Mouse (Mus musculus): ENCODE measurements around the gene Perp. TPM values are rescaled to one million over a fixed set of nuclear protein-coding genes. Genes with fewer than 3 reads are reported as not detected.

Gene Perp
- polyA plus RNA-seq (2016; fragmentation: Nextera tagmentation; extraction: Ambion mirVana) = 7.1 and 7.5 TPM in 2 replicates

DNA sequence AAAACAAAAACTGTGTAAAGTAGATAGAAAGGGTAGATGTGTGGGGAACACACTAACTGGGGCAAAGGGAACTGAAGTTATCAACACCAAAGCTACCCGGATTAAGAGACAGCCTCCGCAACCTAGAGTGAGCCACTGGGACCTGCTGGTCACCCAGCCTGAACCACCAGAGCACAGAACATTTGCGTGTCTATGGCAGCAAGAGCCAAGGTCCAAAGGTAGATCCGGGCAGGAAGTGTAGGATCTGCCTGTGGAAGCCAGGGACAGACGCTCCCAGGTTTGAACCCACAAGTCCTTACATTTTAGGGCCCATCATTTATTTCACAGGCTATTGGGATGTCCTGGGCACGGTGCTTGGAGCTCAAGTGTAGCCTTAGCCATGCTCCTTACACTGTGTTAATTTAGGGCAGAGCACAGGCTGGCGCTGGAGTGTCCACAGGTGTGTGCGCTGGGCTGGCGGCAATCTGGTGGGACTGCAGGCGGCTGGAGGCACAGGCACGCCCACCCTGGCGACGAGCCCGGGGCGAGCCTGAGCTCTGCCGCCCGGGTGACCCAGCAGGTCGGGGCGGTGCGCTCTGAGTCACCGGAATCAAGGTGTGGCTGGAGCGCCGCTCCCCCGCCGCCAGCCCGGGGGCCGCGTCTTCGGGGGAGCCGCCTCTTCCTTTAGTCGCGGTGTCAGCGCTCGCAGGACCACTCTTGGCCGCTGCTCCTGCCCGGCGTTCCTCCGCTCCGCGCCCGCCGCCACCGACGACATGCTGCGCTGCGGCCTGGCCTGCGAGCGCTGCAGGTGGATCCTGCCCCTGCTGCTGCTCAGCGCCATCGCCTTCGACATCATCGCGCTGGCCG lies at the start of gene Perp:
TSS of gene Perp (plus strand) at position 580 of the 846 bp plus-strand sequence.
- peak within 1 kb of the TSS; percentile 56; the same call in 1 of the 2 replicates for H3K9ac ChIP-seq
- peak within 1 kb of the TSS; percentile 62 for H3K4me3 ChIP-seq
- H3K4me2 ChIP-seq = peak within 1 kb of the TSS; percentile 92
- peaks cover 32% of the 10 kb centered on the region for H3K27me3 ChIP-seq (replicated peaks)
- no peak within 1 kb of the TSS for H3K27ac ChIP-seq
- 4% methylated on average over 54 of the region's 54 CpGs for WGBS (ENCODE audit: insufficient replicate concordance)
- peaks cover 17% of the 10 kb centered on the region; the same call in 1 of the 2 replicates for H3K4me1 ChIP-seq
- no peaks in the 10 kb centered on the region for H3K36me3 ChIP-seq
- H3K9me3 ChIP-seq (replicated peaks) = no peaks in the 10 kb centered on the region
- ATAC-seq = peak; percentile 83

GRCm38 (mm10) chr10:18811751-18812150 lies 33.1 kb upstream of the Perp start:
- H3K4me2 ChIP-seq = no peak overlapping the region
- no peaks in the 10 kb centered on the region for H3K36me3 ChIP-seq
- H3K4me3 ChIP-seq = no peak overlapping the region
- no peaks in the 10 kb centered on the region for H3K4me1 ChIP-seq
- ATAC-seq = no peak
- WGBS (ENCODE audit: insufficient replicate concordance) = 61% methylated on average over 2 of the region's 2 CpGs
- H3K9me3 ChIP-seq (replicated peaks) = no peaks in the 10 kb centered on the region
- H3K9ac ChIP-seq = no peak overlapping the region
- no peaks in the 10 kb centered on the region for H3K27me3 ChIP-seq (replicated peaks)
- no peak overlapping the region for H3K27ac ChIP-seq

DNA sequence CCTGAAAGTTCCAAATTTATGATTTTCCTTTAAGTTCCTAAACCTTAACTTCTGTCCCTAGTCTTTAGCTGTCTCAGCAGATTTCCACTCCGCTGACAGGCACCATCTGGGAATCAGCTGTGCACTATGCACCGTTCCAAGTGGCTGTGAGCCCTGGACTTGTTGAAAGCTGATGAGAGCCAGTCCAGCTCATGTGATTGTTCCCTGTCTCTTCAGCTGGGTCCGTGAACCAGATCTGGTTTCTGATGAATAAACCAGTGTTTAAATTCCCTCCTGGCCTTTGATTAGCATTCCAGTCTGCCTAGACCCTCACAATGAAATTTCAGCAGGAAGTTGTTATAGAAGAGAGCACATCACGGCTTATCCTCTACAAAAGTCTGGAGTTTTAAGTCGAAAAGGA lies 28.3 kb upstream of the Perp start:
- Histone ChIP-seq H3K4me2 (no peak overlapping the region), H3K4me1 (no peaks in the 10 kb centered on the region), H3K4me3 (no peak overlapping the region), H3K9me3 (replicated peaks) (no peaks in the 10 kb centered on the region), H3K9ac (no peak overlapping the region), H3K27me3 (replicated peaks) (no peaks in the 10 kb centered on the region), H3K27ac (no peak overlapping the region), H3K36me3 (no peaks in the 10 kb centered on the region)
- no peak for ATAC-seq
- 72% methylated on average over 5 of the region's 5 CpGs for WGBS (ENCODE audit: insufficient replicate concordance)

DNA sequence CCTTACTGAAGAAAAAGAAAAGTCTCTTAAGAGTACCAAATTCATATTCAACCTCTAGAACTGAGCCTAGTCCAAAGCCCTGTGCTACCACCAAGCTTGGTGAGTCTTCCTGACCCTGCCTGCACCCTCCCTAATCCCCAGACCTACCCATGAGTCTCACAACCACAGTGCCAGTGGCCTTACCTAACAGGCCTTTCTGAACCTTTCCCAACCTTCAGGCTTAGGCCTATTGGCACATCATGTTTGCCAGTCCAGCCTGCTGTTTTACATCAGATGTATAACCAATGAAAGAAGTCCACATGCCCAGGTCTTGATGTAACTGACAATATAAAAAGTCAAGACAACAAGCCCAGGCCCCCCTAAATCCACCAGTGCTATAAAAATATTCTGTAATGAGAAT lies 19.7 kb upstream of the Perp start:
- Histone ChIP-seq H3K27ac (no peak overlapping the region), H3K27me3 (replicated peaks) (no peaks in the 10 kb centered on the region), H3K4me2 (no peak overlapping the region), H3K9me3 (replicated peaks) (no peaks in the 10 kb centered on the region), H3K36me3 (no peaks in the 10 kb centered on the region), H3K4me3 (no peak overlapping the region), H3K9ac (no peak overlapping the region), H3K4me1 (no peaks in the 10 kb centered on the region)
- no peak for ATAC-seq

GRCm38 (mm10) chr10:18826107-18826506 lies 18.7 kb upstream of the Perp start:
- no peak overlapping the region for H3K4me3 ChIP-seq
- no peak for ATAC-seq
- no peaks in the 10 kb centered on the region for H3K27me3 ChIP-seq (replicated peaks)
- no peak overlapping the region for H3K4me2 ChIP-seq
- no peaks in the 10 kb centered on the region for H3K36me3 ChIP-seq
- H3K9ac ChIP-seq = no peak overlapping the region
- no peak overlapping the region for H3K27ac ChIP-seq
- H3K4me1 ChIP-seq = no peaks in the 10 kb centered on the region
- 43% methylated on average over 2 of the region's 2 CpGs for WGBS (ENCODE audit: insufficient replicate concordance)
- no peaks in the 10 kb centered on the region for H3K9me3 ChIP-seq (replicated peaks)

- 38% methylated on average over 2 of the region's 2 CpGs for WGBS (ENCODE audit: insufficient replicate concordance)
- Histone ChIP-seq H3K4me3 (no peak overlapping the region), H3K9me3 (replicated peaks) (no peaks in the 10 kb centered on the region), H3K27me3 (replicated peaks) (no peaks in the 10 kb centered on the region), H3K9ac (no peak overlapping the region), H3K4me1 (no peaks in the 10 kb centered on the region), H3K4me2 (no peak overlapping the region), H3K36me3 (no peaks in the 10 kb centered on the region), H3K27ac (no peak overlapping the region)
- ATAC-seq = no peak
Observed at GRCm38 (mm10) chr10:18827936-18828335, 16.9 kb upstream of the Perp start.

DNA sequence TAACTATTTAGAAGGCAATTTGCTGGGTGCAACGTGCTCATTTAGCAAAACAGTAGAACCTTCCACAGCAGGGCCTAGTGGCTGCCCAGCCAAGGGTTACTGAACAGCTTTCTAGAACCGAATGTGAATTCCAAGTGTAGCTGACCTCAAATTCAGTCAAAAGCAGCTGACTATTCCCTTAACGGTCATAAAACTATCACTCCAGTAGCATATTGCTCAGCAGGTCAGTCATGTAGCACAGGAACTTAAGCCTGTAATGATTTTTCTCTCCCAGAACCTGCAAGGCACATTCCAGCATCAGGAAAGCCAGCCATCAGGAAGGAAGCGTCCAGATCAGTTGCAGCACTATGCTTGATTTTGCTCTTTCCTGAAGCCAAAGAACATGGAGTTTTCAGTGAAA lies 14.5 kb upstream of the Perp start:
- H3K4me3 ChIP-seq = no peak overlapping the region
- no peaks in the 10 kb centered on the region for H3K27me3 ChIP-seq (replicated peaks)
- H3K4me1 ChIP-seq = no peaks in the 10 kb centered on the region
- no peak for ATAC-seq
- H3K9me3 ChIP-seq (replicated peaks) = no peaks in the 10 kb centered on the region
- H3K27ac ChIP-seq = no peak overlapping the region
- H3K4me2 ChIP-seq = no peak overlapping the region
- no peaks in the 10 kb centered on the region for H3K36me3 ChIP-seq
- WGBS (ENCODE audit: insufficient replicate concordance) = 63% methylated on average over 4 of the region's 4 CpGs
- no peak overlapping the region for H3K9ac ChIP-seq

DNA sequence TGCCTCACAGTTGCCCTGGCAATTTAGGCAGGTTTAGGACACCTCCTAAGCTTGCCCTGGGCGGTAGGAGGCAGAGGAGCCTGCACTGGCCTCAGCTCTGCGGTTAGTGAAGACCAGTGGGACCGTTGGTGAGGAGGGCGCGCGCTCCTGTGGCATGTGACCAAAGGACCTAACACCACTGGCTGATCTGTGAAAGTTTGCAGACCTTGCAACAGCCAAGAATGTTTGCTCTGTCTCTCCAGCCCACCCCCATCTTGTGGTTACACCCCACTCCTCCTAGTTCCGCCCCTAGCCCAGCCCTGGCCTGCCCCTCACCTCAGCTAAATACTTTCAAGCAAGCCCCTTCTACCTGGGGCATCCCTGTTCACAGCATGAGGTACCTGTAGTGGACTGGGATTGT lies 13.0 kb upstream of the Perp start:
- Histone ChIP-seq H3K9ac (no peak overlapping the region), H3K9me3 (replicated peaks) (no peaks in the 10 kb centered on the region), H3K27me3 (replicated peaks) (no peaks in the 10 kb centered on the region), H3K4me2 (peak overlapping the region; percentile 21; the same call in 1 of the 2 replicates), H3K36me3 (no peaks in the 10 kb centered on the region), H3K27ac (no peak overlapping the region), H3K4me1 (no peaks in the 10 kb centered on the region), H3K4me3 (no peak overlapping the region)
- 24% methylated on average over 7 of the region's 7 CpGs for WGBS (ENCODE audit: insufficient replicate concordance)
- ATAC-seq = 0 out of 2 replicates have a peak, but pooled peaks have one; percentile 44

DNA sequence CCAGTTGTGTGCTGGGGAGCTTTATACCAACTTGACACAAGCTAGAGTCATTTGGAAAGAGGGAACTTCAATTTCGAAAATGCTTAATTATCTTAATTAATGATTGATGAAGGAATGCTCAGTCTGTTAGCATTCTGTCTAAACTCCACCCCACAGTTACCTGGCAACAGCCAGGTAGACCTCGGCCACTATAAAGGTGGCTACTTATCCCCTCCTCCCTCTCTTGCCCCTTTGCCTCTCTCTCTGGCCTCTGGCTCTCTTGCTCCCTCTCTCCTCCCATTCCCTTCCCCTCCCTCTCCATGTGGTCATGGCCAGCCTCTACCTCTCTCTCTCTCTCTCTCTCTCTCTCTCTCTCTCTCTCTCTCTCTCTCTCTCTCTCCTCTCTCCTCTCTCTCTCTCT lies 10.4 kb upstream of the Perp start:
- H3K4me2 ChIP-seq = no peak overlapping the region
- H3K27me3 ChIP-seq (replicated peaks) = no peaks in the 10 kb centered on the region
- no peak overlapping the region for H3K9ac ChIP-seq
- ATAC-seq = no peak
- no peak overlapping the region for H3K4me3 ChIP-seq
- 43% methylated on average over 2 of the region's 2 CpGs for WGBS (ENCODE audit: insufficient replicate concordance)
- no peaks in the 10 kb centered on the region for H3K36me3 ChIP-seq
- no peaks in the 10 kb centered on the region for H3K9me3 ChIP-seq (replicated peaks)
- H3K27ac ChIP-seq = no peak overlapping the region
- H3K4me1 ChIP-seq = no peaks in the 10 kb centered on the region

- Histone ChIP-seq H3K4me3 (no peak overlapping the region), H3K27ac (no peak overlapping the region), H3K9me3 (replicated peaks) (no peaks in the 10 kb centered on the region), H3K9ac (no peak overlapping the region), H3K4me2 (no peak overlapping the region), H3K36me3 (no peaks in the 10 kb centered on the region), H3K27me3 (replicated peaks) (no peaks in the 10 kb centered on the region), H3K4me1 (no peaks in the 10 kb centered on the region)
- 48% methylated on average over 6 of the region's 6 CpGs for WGBS (ENCODE audit: insufficient replicate concordance)
- ATAC-seq = no peak
Observed at GRCm38 (mm10) chr10:18835684-18836479, 8.9 kb upstream of the Perp start.

GRCm38 (mm10) chr10:18839530-18839929 lies 5.3 kb upstream of the Perp start:
- ATAC-seq = no peak

GRCm38 (mm10) chr10:18840736-18841135 lies 4.1 kb upstream of the Perp start:
- H3K4me1 ChIP-seq = peaks cover 10% of the 10 kb centered on the region; the same call in 1 of the 2 replicates
- peaks cover 18% of the 10 kb centered on the region for H3K27me3 ChIP-seq (replicated peaks)
- H3K27ac ChIP-seq = no peak overlapping the region
- no peaks in the 10 kb centered on the region for H3K36me3 ChIP-seq
- no peak overlapping the region for H3K4me3 ChIP-seq
- no peaks in the 10 kb centered on the region for H3K9me3 ChIP-seq (replicated peaks)
- WGBS (ENCODE audit: insufficient replicate concordance) = 60% methylated on average over 4 of the region's 4 CpGs
- H3K4me2 ChIP-seq = no peak overlapping the region
- H3K9ac ChIP-seq = no peak overlapping the region
- no peak for ATAC-seq

More at GRCm38 (mm10) chr10:18839530-18839929, 5.3 kb upstream of the Perp start:
- no peak overlapping the region for H3K27ac ChIP-seq
- H3K36me3 ChIP-seq = no peaks in the 10 kb centered on the region
- WGBS (ENCODE audit: insufficient replicate concordance) = 50% methylated on average over 4 of the region's 4 CpGs
- peaks cover 8% of the 10 kb centered on the region for H3K27me3 ChIP-seq (replicated peaks)
- H3K4me2 ChIP-seq = no peak overlapping the region
- no peak overlapping the region for H3K4me3 ChIP-seq
- H3K9ac ChIP-seq = no peak overlapping the region
- peaks cover under 1% of the 10 kb centered on the region; the same call in 1 of the 2 replicates for H3K4me1 ChIP-seq
- H3K9me3 ChIP-seq (replicated peaks) = no peaks in the 10 kb centered on the region

All from liver, embryonic 12.5 days (tissue).